Mouse (Mus musculus) CD4-positive, CD25-positive, alpha-beta regulatory T cell, adult 4 months (primary cell): Measurements from ENCODE around the gene Ablim1. TPM values are rescaled to one million over a fixed set of nuclear protein-coding genes. Genes with fewer than 3 reads are reported as not detected.

Experiments used
- ATAC-seq: one replicate; pipeline ENCODE4 v1.8.0; 2017
- polyA plus RNA-seq, 2 experiments: library from polyadenylated mRNA; unstranded; fragments of 100-300 nt; shearing (Covaris generic); gene quantifications; one replicate each; pipeline ENCODE4 v1.2.1; 2017

Ablim1 gene
- polyA plus RNA-seq, 2 experiments from 2014 or later: 290 to 362 TPM

DNA sequence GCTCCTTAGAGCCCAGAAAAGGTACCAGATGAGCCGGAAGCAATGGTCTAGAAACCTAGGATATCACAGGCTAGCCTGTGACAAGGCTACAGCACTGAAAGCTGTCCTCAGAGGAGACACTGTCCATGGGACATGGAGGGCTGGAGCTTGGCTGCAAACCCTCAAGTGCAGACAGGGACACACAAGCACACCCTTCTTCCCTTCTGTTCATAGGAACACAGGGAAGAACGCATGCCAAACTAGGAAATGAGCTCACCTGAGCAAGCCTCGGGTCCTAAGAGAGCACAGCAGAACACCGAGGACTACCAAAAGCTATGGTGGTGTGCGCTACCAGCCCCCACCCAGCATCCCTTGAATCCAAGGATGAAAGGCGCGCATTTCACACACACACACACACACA, 262.7 kb downstream of the Ablim1 start:
- no peak for ATAC-seq

DNA sequence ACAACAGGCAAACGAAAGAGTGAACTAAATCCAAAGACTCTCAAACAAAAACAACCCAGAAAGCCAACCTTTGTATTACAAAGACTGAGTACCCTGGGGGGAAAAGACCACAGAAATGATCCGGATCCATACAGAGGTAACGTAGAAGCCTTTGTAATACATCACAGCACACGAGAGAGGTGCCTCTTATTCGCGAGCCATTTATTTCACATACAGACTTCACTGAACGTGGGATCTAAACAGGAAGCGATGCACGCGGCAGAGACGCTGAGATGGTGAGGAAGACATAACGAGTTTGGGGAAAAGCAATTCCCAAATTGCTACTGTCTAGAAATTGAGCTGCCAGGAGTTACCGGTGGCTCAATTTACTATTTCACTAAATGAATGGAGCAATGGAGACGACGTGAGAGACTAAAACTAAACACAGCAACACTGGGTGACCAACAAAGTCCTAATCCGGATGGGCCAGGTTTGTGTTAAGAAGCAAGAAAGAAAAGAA, 265.1 kb downstream of the Ablim1 start:
- no peak for ATAC-seq

DNA sequence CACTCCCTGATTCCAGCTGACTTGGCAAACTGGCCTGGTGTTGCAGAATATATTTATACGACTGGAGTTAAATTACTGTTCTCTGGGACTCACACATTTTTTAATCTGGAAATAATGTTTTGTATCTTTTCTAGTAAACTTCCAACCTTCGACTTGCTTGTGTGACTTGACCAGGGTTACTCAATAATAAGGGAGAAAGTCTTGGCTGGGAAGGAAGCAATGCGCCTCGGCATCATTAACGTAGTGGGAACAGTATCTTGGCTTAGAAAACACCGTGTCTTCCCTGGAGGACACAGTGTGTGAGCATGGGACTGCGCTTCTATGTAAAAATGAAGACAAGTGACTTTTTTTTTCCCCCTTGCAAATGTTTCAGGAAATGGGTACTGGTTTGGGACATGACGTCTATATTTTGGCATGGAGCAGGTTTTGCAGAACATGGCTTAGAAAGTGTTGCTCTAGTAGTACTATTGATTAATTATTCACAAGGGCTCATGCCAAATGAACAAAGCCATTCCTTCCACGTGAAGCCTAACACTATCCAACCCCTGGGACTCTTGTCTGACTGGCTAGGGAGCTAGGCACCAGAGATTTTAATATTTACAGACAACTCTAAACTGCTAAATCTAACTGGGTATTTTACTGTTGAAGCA, 266.9 kb downstream of the Ablim1 start:
- ATAC-seq: no peak

DNA sequence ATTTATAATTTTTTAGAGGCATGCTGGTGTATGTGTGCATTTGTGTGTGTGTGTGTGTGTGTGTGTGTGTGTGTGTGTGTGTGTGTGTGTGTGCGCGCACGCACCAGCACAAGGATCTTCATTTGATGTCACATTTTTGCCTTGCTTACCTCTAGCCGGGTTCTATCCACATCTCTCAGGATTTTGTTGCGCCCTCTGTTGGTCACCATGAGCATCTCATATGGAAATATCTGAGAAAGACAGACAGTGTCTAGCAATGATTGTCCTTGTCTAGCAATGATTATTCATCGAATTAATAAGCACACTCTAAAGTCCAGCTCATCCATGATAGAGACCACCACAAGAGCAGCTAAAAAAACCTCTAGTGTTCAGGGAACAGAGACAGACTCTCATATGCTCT, 275.5 kb downstream of the Ablim1 start:
- no peak for ATAC-seq

DNA sequence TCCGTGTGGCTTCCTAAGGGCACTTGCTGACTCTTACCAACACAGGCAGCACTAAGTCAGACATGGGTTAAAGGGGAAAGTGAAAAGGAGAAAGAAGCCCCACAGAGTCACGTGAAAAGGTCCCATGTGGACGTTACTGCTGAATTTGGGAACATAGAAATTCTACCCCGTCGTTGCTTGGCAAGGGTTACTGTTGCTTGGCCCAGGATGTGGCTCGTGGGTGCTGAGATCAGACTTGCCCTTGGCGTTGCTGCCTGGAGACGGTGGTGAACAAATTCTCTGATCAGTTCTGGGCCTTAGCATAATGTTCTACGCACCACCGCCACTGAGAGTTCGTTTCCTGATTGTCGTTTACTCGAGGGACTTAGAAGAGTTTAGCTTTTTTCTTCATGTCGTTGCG, 277.9 kb downstream of the Ablim1 start:
- no peak for ATAC-seq

DNA sequence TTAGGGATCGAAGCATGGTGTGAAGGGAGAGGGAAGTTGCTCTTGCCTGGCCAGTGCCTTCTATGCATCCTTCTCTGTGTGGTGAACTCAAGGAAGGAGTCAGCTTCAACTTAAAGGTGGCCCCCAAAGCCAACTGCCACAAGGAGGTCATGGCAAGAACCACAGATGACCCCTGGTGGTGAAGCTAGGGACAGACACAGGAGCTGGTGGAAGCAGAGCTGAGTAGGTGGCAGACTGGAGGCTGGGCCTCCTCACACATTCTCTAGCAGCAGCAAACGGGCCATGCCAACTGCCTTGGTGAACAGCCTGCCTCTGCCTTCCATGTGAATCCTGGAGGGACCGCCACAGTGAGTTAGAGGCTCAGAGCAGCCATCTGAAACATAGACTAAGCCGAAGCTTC, 283.1 kb downstream of the Ablim1 start:
- peak; percentile 62 for ATAC-seq

DNA sequence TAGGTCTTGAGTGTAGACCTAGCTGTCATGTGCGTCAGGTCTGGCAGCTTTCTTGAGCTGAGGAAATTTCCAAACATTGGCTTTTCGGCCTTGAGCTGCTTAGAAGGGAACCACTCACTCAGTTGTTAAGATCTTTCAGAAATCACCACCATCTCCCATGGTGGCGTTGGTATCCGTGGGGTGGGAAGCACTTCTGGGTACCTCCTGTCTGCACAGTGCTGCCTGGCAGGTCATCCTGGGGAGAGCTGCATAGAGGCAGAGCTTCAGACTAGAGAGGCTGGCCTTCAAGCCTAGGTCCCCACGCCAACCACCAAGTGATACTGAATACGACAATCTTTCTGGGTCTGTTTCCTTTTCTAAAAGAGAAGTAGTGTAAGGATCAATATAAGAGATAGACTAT, 285.3 kb downstream of the Ablim1 start:
- ATAC-seq: no peak

DNA sequence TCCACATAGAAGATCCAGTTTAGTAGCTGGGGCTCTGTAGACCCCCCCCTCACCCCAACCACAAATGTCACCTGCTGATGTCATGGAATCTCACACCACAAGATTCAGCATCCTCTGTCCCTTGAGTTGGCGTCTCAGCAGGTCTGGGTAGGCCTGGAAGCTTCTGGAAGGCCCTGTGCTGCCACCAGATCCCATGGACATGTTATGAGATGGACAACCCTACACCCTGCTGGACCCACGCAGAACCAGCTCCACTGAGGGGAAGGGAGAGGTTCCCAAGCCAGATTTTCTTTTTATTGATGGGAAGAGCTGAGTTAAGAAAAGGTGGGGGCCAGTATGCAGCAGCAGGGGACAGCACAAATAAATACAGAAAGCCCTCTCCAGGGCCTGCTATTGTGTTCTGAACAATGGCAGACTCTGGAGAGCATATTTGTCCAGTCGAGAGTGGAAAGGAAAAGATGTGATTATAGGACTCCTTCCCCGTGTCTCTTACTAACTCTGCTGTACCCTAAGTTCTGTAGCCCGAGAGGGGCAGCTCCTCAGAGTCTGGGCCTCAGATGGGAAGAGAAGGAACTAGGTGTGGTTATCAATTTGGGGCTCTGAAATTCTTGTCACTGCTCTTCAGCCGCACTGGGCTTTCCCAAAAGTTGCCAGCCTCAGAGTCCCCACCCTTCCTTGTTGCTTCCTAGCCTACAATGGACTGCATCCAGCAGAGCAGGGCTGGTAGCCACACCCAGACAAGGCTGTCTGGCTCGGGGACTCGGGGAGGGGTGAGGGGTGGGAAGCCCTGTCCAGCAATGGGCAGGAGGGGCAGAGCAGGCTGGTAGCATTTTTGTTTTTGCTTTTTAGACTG, 286.2 kb downstream of the Ablim1 start:
- no peak for ATAC-seq

DNA sequence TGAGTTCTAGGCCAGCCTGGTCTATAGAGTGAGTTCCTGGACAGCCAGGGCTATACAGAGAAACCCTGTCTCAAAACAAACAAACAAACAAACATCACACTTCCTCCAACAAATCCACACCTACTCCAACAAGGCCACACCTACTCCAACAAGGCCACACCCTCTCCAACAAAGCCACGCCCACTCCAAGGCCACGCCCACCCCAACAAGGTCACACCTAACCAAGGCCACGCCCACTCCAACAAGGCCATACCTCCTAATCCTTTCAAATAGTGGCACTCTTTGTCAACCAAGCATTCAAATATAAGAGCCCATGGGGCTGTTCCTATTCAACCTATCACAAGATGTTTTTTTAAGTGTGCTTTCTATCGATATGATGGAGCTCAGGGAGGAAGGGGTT, 288.2 kb downstream of the Ablim1 start:
- no peak for ATAC-seq

DNA sequence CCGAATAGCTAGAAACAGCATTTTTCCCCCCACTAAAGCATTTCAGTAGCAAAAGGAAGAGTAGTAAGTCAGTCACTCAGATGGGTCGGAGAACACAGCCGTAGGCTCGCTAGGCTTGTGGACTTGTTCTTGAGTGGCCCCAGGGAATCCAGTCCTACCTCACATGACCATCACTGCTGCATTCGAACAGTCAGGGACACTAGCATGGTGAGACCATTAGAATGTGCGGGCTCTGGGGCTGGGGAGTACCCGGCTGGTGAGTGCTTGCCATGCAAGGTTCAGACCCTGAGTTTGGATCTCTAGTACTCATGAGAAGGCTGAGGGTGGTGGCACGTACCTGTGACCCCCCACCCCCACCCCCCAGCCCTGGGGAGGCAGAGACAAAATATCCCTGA, 296.9 kb downstream of the Ablim1 start:
- no peak for ATAC-seq

DNA sequence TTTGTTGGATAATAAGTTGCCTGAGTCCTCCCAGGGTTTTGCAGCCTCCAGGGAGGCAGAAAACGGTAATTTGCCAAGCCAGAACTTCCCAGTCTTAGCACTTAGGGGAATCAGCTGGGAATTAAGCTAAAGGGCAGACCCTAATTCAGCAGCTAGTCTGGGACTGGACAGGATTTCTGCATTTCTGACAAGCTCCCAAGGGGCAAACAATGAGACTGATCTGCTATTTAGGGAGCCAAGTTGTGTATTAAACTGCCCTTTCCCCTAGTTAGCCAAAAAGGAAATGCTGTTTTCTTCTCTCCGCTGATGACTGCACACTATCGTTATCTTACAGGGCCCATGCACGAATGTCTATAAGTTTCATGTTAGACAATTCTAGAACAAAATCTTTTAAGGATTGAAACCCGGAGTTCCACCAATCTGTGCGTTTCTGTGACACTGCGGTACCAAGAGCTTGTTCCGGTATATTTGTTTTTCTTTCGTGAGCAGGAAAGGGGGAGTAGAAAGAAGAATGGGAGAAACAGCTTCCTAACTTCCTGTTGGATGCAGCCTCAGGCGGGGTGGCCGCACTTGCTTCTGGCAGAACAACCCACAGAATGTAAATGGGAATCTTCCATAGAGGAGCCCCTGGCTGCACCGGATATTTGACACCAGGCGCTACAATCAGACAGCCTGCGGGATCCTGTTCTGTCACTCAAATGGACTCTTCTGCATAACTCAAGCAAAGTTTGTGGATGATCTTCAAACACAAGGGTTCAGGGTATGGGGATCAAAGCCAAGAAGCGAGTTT, 297.5 kb downstream of the Ablim1 start:
- ATAC-seq: no peak

DNA sequence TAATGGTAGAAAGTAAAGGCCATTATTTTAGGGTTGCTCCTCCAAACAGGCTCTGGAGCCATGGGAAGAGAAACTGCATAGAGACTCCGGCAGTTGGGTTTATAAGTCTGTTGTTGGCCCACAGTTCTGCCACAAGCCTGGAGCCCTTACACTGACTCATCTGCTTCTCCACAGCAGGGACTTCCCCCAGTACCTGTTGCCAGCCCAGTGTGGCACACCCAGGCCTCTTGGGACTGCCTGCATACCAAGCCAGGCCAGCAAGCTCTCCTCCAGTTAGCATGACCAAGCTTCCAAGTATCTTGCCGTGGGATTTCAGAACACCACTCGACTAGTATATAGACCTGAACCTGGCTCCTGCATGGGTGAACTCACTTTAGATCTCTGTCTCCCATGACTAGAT, 299.9 kb downstream of the Ablim1 start:
- ATAC-seq: no peak

DNA sequence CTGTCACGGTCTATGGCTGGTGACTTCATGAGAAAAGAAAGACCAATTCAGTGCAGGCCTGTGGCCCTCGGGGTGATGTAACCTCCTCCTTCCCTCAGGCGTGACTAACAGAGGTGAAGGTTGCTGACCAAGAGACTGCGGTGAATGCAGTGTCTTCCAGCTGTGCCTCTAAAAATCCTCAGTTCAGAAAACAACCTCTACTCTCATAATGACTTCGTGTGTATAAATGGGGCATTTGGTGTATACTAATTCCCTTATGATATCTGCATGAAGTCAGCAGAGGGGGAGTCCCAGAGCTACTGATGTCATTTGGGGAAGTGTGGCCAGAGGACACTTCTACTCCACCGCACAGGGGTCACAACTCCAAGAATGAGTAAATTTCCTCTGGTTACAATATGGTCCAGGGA, 301.4 kb downstream of the Ablim1 start:
- no peak for ATAC-seq

DNA sequence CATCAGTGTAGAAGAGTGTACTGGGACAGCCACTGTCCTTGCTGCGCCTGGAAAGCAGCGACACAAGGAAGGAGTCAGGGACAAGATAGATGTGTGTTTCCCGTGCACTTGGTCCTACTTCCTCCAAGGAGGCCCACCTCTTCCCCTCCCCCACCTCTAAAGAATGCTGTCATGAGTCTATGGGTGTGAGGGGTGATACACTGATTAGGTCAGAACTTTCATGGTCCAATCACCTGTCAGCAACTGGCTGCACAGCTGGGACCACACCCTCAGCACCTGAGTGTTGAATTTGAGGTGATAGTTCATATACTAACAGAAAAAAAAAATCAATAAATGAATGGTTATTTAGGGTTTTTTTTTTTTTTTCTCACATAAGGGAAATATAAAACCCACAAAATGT, 302.7 kb downstream of the Ablim1 start:
- ATAC-seq: no peak

DNA sequence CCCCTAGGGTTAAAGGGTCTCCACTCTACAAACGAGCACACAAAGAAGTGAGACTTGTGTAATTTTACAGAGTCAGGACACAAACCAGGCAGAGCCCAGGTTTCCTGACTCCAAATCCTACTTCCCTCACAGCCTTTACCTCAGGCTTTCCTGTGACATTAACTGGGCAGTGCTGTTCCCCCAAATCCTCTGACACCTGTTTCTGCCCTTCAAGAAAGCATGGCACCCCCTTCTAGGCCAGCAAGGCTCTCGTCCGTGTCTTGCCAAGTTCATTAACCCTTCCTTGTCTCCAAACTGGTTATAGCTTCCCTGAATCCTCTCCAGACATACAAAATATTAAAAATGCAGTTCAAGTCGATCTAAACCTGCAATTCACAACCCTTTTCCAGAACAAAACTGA, 304.7 kb downstream of the Ablim1 start:
- ATAC-seq: no peak

DNA sequence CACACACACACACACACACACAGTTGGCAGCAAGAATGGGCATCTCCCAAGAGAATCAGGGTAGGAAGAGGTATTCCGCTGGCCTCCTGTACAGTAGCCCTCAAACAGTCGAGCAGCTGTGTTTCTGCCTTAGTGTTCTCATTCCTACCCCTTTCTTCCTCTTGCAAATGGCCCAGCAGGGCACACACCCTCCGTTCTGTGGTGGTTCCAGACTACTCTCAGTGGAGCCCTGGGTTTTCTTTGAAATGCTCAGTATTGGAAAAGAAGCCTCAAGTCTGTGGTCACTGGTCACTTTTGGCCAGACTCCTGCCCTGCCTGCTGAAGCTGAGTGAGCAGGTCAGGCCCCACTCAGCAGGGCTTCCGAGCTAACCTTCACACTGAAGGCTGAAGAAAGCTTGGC, 305.1 kb downstream of the Ablim1 start:
- no peak for ATAC-seq

DNA sequence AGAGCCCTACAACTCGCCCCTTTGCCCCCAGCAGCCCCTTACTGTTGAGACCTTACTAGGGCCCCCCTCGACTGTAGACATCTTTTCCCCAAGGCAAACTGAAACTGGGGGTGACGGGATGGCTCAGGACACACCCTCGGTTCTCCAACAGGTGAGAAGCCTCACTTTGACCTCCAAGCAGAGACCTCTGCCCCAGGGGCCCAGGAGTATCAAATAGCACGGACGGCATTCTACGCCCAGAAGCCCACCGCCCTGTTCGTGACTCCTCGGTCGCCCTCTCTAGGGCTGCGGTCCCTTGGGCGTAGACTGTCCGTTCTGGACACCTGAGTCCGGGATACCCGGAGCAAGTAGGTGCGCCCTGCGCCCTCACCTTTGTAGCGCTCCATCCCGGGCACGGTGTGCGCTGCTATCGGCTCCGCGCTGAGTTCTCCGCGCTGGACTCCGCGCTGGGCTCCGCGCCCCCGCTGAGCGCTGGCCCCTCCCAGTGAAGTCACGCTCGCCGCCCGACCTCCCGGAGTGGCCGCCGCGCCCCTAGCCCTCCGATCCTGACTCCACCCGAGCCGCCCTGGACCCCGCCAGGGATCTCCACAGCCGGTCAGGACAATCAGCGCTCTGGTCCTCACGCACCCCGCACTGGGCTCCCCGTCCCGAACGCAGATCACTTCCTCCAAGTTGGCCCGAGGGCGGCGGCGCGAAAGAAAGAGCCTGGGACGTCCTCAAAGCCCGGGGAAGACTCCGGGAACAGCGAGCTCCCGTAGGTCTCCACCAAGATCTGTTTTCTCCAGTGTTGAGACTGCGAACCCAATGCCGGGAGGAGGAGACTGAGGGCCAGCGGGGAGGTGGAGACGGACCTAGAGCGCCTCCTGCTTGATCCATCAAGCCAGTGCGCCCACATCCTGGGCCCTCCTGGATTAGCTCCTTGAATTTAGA, 306.7 kb downstream of the Ablim1 start, which contains the start of gene Afap1l2:
Gene Afap1l2, minus strand, starts transcription at position 448 of the 930 bp plus-strand sequence.
- ATAC-seq: no peak

DNA sequence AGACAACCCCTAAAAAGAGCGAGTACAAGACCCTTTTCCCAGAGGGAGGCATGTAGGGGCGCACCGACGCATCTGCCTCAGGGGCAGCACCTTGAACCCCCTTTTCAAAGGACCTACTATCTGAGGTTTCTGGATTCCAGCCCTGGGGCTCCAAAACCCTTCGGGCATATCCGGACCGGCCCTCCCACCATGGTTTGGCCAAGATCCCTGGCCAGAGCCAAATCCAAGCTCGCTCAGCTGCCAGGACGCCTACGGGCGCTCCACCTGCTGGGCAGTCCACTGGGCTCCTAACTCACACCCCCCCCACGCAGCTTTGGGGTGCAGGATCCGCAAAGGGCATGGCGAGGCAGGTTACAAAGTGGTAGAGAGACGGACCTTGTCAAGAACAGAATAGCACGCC, 307.4 kb downstream of the Ablim1 start:
- no peak for ATAC-seq

DNA sequence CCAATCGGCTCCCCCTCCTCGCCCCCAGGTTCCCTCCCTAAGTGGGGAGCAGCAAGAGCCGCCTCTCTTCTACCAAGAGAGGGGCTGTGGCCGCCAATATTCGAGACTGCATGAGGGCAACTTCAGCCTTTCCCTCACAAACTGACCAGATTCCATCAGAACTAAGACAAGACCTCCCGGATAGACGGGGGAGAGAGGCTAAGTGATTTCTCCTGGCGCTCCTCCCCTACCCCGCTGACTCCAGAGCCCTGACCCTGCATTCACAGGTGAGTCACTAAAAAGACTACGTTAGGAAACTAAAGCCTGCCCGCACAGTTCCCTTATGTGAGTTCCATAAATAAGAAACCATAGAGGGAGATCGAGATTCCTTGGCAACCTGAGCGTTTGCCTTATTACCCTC, 307.9 kb downstream of the Ablim1 start:
- no peak for ATAC-seq

DNA sequence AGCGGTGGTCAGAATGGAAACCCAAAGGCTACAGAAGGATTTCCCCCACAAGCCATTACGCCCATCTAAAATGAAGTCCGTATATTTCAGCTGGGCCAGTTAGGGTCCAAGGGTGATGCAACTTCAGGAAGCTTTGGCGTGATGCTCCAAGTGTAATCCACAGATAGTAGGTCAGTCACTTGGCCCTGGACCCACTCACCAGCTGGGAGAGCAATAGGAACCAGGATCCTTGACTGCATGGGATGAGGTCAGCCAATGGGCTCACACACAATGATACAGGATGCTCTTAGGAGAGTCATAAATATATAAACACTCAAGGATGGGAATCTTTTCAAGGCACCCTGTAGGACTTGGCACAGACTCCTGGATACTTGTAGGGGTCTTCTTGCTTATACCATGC, 309.7 kb downstream of the Ablim1 start:
- no peak for ATAC-seq

DNA sequence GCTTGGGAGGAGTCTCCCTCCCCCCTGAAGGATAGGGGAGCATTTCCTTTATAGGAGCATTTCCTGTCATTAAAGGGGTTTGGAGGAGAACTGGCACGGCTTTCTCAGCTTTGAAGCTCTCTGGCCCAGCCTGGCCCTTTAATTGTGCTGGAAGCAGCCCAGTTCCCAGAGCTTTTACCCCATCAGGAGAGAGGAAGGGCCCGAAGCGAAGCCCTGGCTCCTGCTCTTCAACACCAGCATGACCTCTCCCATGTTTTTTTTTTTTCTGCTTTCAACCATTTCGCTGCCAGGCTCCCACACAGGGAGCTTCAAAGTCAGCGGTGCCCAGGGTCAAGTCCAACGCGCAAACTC, 311.3 kb downstream of the Ablim1 start:
- ATAC-seq: no peak

DNA sequence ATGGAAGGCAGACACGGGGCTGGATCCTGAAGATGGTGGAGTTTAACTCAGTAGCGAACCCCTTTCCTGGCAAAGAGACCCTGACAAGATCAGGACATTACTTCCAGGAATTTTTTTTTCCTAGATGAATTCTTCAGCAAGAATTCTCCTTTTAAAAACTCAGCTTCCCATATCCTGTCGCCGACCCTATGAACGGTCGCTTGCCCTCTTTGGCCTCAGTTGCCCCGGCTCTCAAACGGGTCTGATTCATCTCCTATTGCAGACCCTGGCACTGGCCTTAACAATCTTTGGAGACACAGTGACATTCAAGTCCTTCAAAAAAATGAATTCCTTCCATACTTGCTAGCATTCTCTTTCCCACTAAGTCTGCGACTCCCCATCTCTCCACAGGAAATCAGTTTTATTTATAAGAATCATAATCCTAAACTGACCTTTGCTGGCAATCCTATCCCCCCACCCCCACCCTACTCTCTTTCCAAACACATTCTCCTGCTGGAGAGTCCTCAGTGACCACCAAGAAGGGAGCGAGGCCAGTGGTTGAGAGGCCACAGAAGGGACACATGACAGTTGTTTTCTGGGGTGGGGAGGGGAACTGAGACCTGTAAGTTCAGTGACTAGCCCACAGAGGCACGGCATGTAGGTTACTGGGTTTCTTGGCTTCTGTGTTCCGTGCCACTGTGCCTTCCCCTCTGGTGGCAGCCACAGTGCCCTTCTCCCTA, 311.8 kb downstream of the Ablim1 start:
- no peak for ATAC-seq
